Mouse (Mus musculus) thymus, postnatal 36 days (tissue): ENCODE results near the gene Nav2.

Source experiments
- DNase-seq, 2 experiments: peaks; one replicate each; pipeline ENCODE4 v3.0.0; 2022; ENCODE audit warnings: mixed read lengths in 2 of 2

The Nav2 gene

DNA sequence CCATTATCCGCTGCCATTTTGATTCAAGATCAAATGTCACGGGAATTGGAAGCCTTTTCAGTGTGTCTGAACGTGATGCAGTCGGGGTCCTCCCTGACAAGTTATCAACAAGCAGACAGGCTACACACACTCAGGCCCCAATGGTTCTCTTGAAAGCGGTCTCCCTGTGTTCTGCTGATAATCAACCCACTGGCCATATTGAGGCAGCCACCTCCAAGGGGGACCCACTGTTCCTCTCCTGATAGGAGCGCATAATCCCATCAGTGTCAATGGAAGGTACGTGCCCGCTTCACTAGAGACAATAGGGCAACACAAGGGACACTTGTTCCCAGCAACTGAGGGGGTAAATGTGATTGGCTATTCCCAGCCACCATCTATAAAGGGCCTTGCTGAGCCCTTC, 195.9 kb downstream of the Nav2 start:
- DNase-seq, result no peak

GRCm38 (mm10) chr7:49104793-49105192, 196.3 kb downstream of the Nav2 start:
- no peak for DNase-seq

DNA sequence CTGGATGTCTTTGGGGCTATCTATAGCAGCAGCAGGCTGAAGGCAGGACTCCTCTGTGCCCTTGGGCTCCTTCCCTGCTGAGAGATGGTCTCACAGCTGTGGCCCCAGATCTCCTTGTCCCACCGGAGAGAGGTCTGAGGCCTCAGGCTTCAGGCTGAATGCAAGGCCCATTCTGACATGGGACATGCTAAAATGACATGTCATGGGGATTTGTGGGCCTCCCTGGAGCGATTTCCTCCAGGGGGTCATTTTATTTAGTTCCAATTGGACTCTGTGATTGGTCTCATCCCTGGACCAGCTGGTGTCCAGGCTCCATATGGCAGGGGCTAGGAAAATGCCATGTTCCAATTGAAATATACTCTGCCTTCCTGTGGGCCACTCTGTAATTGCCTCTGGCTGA, 197.0 kb downstream of the Nav2 start:
- DNase-seq, result no peak

DNA sequence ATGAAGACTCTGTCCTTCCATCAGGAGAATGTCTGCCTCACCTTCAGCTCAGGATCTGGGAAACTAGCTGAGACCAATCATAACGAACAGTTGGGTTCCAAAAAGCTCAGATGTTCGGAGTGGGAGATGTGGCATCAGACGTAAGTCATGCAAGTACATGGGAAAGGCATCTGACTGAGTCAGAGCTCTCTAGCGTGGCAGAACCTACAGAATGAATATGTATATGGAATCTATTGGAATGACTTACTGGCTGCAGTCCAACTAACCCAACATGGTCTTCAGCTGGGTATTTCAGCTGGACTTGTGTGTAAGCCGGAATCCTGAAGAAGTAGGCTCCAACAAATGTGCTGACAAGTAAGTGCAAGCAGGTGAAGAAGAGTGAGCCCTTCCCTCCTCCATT, 199.6 kb downstream of the Nav2 start:
- DNase-seq, result no peak

DNA sequence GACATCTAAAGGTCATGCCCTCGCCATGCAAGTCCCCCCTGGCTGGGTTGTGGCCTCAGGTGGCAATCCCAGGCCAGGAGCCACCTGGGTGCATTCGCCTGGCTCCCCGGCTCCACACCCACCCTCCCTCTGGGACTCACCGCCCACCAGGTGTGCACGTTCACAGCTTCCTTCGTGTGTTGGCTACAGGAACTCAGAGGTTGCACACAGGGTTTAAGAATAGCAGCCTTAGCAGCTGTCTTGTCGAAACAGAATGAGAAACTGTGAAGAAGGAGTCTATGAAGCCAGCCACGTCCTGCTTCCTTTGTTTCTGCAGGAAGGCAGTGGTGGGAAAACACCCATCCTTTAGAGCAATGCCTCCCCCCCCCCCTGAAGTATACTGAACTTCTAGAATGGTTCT, 210.5 kb downstream of the Nav2 start:
- no peak for DNase-seq

DNA sequence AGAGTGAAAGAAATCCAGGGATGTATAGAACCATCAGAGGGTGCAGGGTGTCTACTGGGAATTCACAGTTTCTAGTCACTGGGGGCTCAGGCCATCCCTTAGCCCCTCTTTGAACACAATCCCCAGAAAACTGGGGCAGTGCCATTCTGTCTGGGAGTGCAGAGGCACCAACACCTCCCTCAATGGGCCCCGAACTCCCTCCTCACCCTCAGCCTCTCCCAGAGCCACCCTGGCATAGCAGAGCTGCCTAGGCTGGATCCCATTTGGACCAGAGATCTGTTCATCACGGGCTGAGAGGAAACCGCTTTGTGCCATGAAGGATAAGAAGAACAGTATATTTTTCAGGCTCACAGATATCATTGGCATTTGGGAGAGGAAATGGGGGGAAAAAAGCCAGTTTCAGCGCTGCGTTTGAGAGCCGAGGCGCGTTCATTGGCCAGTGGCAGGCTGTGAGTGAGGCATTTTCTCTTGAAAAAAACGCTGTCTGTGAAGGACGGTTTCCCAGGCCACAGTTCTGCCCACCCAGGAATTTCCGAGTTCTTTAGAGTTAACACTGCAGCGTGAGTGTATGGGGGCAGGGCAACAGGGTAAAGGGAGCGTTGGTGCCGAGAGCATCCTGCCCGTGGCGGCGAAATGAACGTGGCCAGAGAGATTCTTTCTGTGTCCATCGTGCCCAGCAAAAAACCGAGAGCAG, 211.4 kb downstream of the Nav2 start:
- no peak for DNase-seq

DNA sequence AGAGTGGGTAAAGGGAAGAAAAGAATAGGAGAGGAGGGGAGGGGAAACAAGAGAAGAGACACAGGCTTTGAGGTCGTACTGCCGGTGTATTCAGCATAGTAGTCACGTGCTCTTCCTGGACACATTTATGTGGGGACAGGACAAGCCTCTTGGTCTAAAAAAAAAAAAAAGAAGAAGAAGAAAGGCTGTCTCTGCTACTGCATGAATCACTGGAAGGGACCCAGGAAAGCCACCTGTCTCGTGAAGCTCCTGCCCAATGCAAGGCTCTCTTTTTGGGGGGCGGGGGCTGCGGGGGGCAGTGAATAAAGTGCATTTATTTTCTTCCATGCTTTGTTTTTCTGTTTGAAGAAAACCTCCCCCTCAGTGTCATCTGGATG, 212.0 kb downstream of the Nav2 start:
- no peak for DNase-seq

DNA sequence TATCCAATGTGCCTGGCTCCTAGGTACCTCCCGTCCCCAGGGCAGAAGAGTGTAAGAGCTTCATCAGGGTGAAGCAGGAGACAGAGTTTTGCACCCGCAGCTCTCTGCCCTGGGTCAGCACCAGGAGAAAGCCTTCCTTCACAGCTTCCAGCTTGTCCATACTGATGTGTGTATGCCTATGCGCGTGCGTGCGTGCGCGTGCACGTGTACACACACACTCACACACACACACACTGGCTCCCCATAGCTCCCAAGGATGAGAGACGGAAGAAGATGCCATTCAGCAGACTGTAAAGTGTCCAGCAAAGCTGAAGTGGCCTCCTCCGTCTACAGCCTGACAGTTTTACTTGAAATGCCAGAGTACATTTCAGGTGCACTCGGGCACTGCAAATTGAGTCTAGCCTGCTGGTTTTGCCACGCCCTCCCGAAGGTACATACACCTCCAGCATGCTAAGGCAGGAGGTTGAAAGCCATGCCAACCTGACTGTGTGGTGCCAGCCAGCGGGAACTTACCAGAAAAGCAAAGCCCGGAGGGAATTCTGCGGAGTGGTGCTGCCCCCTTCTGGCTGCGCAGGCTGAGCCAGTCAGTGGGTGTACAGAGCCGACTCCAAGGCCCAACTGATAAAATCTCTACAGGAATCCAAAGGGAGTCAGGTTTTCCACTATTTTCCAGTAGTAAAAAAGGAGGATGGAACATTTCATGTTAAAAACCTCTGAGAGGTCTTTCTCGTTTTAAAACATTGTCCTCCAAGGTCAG, 212.6 kb downstream of the Nav2 start:
- DNase-seq, result peak; percentile 71 to 77

- DNase-seq, result no peak
Measured at GRCm38 (mm10) chr7:49122498-49122897, 214.0 kb downstream of the Nav2 start.

DNA sequence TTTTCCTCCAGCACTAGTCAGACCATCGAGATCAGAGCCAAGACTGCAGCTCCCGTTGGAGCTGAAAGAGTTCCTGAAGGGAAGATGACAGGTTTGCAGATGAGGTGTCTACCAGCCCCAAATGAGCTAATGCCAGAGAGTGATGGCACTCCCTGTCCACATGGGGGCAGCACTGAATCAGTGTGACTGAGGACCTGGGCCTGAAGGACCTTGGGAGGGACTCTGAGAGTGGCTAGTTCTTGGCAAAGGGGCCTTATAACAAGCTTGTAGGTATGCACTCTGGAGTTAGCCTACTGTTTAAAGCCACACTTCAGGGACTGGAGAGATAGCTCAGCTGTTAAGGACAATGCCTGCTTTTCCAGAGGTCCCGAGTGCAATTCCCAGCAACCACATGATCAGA, 217.0 kb downstream of the Nav2 start:
- peak; percentile 25 for DNase-seq

DNA sequence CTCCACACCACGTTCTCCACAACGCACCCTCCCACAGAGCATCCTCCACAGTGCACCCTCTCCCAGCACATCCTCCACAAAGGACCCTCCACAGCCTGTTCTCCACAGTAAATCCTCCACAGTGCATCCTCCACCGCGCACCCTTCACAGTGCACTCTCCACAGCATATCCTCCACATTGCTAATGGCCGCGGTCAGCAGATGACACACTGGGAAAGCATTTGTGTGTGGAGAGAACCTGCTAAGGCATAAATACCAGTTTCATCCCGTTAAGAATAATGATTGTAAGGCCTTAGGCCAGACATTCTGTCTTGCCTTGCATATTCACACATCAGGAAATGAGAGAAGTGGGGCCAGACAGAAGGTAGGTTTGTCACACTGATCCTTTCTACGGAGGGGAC, 219.7 kb downstream of the Nav2 start:
- no peak for DNase-seq

DNA sequence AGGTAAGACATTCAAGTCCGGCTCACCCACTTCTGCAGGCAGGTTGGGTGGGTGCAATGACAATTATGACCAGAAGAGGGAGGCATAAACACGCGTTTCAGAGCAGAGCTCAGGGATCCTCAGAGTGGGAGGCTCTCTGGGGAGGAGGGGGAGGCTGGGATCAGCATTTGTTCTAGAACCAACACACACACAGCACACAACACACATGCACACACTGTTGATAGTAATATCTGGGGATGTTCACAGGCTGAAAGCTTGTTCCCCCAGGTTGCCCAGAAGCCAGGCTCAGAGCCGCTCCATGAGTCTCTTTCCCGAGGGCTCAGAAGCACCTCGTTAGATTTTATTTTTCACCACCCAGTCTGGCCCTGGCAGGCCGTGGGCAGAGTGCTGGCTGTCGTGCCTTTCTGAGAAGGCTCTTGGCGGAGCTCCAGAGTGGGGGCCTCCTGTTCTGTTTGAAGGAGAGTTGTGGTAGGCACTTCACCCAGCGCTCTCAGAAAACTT, 224.4 kb downstream of the Nav2 start:
- DNase-seq, result peak; percentile 30 to 52

- DNase-seq, result no peak
Measured at GRCm38 (mm10) chr7:49134396-49134795, 225.9 kb downstream of the Nav2 start.

- no peak for DNase-seq
Measured at GRCm38 (mm10) chr7:49139762-49140161, 231.2 kb downstream of the Nav2 start.

- no peak for DNase-seq
Measured at GRCm38 (mm10) chr7:49143966-49144365, 235.4 kb downstream of the Nav2 start.

GRCm38 (mm10) chr7:49145749-49146670, 237.5 kb downstream of the Nav2 start:
- DNase-seq, result no peak

GRCm38 (mm10) chr7:49152297-49152696, 243.8 kb downstream of the Nav2 start:
- DNase-seq, result no peak

DNA sequence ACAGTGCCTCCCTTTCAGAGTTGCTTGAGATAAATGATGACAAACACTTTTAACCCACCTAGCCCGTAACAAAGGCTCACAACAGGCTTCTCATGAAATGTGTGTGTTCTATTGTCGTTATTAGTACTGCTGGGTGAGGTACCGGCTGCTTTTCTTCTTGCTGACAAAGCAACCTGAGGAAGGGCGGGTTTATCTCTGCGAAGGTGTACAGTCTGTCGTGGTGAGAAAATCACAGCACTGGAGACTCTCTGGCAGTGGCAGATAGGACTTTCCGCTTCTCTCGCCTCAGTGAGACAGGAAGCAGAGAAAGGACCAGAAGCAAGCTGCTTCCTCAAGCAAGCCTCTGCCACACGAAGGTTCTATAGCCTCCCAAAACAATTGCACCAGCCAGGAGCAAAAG, 244.2 kb downstream of the Nav2 start:
- no peak for DNase-seq

- no peak for DNase-seq
Measured at GRCm38 (mm10) chr7:49158641-49159381, 250.3 kb downstream of the Nav2 start.

DNA sequence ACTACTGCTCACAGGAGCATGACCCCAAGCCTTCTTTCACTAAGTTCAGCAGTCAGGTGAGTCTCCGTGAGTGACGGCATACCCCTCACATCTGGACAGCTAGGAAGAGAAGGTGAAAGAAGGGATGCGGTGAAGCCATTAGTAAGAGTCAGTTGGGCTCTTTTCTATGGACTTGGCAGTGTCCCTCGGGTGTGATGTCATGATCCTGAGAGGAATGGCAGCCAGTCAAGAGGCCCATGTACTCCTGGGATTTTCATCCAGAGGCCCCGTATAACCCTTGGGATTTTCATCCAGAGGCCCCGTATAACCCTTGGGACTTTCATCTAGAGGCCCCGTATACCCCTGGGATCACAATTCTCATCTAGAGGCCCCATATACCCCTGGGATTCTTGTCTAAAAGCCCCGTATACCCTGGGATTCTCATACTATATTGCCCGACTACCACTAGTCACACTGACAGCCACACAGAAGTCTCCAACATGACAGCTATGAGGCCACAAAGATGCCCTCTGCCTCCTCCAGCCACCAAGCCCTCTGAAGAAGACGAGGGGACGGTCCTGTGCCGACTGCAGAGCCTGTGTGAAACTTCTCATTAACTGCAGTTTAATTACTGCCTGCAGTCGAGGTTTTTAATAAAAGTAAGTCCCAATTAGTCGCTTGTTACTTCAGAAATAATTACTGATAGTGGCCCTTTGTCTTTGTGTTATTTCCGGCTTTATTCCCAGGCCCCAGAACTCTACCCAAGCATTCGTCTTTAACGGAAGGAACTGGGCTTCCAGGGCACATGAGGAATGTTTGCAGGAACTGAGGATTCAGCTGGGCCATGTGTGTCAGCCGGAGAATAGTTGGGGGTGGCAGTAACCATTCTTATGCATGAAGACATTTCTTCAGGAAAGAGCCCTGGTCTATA, 251.4 kb downstream of the Nav2 start:
- DNase-seq, result no peak

DNA sequence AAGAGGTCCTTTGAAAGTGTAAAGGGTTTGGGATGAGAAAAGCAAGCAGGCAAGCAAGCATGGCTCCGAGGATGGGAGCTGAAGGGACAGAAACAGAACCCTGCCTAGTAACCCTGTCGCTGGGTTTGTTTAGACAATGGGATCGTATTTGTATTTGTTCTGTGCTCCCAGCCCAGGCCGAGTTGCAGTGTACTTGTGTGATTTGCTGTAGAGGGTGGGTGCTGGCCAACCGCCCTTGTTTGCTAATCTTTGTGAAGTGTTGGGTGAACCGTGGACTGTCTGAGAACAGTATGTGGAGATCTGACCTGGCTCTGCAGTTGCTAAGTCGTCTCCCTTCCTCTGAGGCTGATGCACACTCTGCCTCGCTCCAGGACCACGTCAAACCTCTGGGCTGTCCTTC, 253.6 kb downstream of the Nav2 start:
- DNase-seq, result no peak
